Comparison of ENCODE assay signal across 20 mouse cellular contexts in genomic region chr2:92367383-92368029, GRCm38 (mm10). TPM values are rescaled to one million over a fixed set of nuclear protein-coding genes. Genes with fewer than 3 reads are reported as not detected.
DNase-seq lines count a peak whose midpoint lies in the region; ATAC-seq and TF ChIP-seq lines count a peak whose summit lies in the region.
"Had no signal": no experiment of that assay in that cellular context is flagged by ENCODE, and none has a peak within 500 bp of the region (broad histone marks: within the 10 kb centered on the region; RNA-seq: fewer than 3 reads in every experiment).

No protein-coding gene starts in this region.

- TF ChIP-seq EP300 in liver, postnatal 0 days (IDR thresholded peaks at IDR 0.05; ENCODE audit: low read depth) = no peak
- no peak for TF ChIP-seq EP300 in ES-Bruce4 (IDR thresholded peaks at IDR 0.05; ENCODE audit: insufficient read depth, low read depth, low read length)

- no peaks in the 10 kb centered on the region for H3K9me3 ChIP-seq in liver, postnatal 0 days (ENCODE audit: low read length)
- H3K9me3 ChIP-seq in liver, embryonic 11.5 days (ENCODE audit: control insufficient read depth, low read length) = no peaks in the 10 kb centered on the region
- no peaks in the 10 kb centered on the region for H3K9me3 ChIP-seq in ES-Bruce4 (replicated peaks; ENCODE audit: control insufficient read depth, insufficient read depth, low read length, poor library complexity, severe bottlenecking)
- H3K9me3 ChIP-seq: forebrain, embryonic 13.5 days; heart, embryonic 15.5 days; hindbrain, embryonic 15.5 days; limb, embryonic 13.5 days; liver, embryonic 15.5 days had no signal

- H3K36me3 ChIP-seq in liver, postnatal 0 days (replicated peaks; ENCODE audit: insufficient read depth, low read length) = no peaks in the 10 kb centered on the region
- H3K36me3 ChIP-seq in liver, embryonic 11.5 days (ENCODE audit: control insufficient read depth, insufficient read depth, low read length) = peaks cover 3% of the 10 kb centered on the region; the same call in 1 of the 2 replicates
- H3K36me3 ChIP-seq in ES-Bruce4 (ENCODE audit: control insufficient read depth, insufficient read depth, low read length, poor library complexity, severe bottlenecking) = 0 out of 2 replicates have a peak, but pooled peaks cover 3% of the 10 kb centered on the region
- H3K36me3 ChIP-seq: hindbrain, embryonic 15.5 days; liver, embryonic 15.5 days had no signal

- peaks cover 20% of the 10 kb centered on the region for H3K27me3 ChIP-seq in liver, postnatal 0 days (ENCODE audit: insufficient read depth, low read length)
- H3K27me3 ChIP-seq in liver, embryonic 11.5 days (replicated peaks; ENCODE audit: control insufficient read depth, insufficient read depth, low read length) = peaks cover 43% of the 10 kb centered on the region
- H3K27me3 ChIP-seq in ES-Bruce4 (ENCODE audit: control insufficient read depth, insufficient read depth, low read length, poor library complexity, severe bottlenecking) = no peaks in the 10 kb centered on the region
- H3K27me3 ChIP-seq: Patski had no signal

- no peak for TF ChIP-seq POLR2A in ES-Bruce4 (IDR thresholded peaks at IDR 0.05; ENCODE audit: insufficient read depth, low read length)

- WGBS in liver, postnatal 0 days (ENCODE audit: insufficient replicate concordance) = 45% methylated on average over 20 of the region's 20 CpGs
- 28% methylated on average over 20 of the region's 20 CpGs for WGBS in liver, embryonic 11.5 days

- no peak overlapping the region for H3K27ac ChIP-seq in liver, postnatal 0 days (ENCODE audit: low read depth)
- no peak overlapping the region for H3K27ac ChIP-seq in liver, embryonic 11.5 days (ENCODE audit: low read depth, low read length)
- H3K27ac ChIP-seq in ES-Bruce4 (ENCODE audit: insufficient read depth, low read length) = no peak overlapping the region
- H3K27ac ChIP-seq: forebrain, embryonic 13.5 days; heart, embryonic 15.5 days; hindbrain, embryonic 15.5 days; limb, embryonic 13.5 days; liver, embryonic 15.5 days had no signal

- no peak overlapping the region for H3K9ac ChIP-seq in liver, postnatal 0 days (replicated peaks)
- no peak overlapping the region for H3K9ac ChIP-seq in liver, embryonic 11.5 days (ENCODE audit: low read depth, low read length)
- H3K9ac ChIP-seq in ES-Bruce4 (ENCODE audit: low read depth, poor library complexity, severe bottlenecking) = no peak overlapping the region
- H3K9ac ChIP-seq: forebrain, embryonic 13.5 days; heart, embryonic 15.5 days; hindbrain, embryonic 15.5 days; limb, embryonic 13.5 days; liver, embryonic 15.5 days had no signal

- no peak for TF ChIP-seq CTCF in liver, postnatal 0 days (IDR thresholded peaks at IDR 0.05; ENCODE audit: low read depth)
- no peak for TF ChIP-seq CTCF in ES-Bruce4 (IDR thresholded peaks at IDR 0.05; ENCODE audit: low read depth, low read length)

- H3K4me1 ChIP-seq in liver, postnatal 0 days (ENCODE audit: insufficient read depth) = peaks cover 10% of the 10 kb centered on the region
- peaks cover 2% of the 10 kb centered on the region; the same call in 1 of the 2 replicates for H3K4me1 ChIP-seq in liver, embryonic 11.5 days (replicated peaks; ENCODE audit: control insufficient read depth, insufficient read depth, low read length)
- peaks cover 9% of the 10 kb centered on the region for H3K4me1 ChIP-seq in ES-Bruce4 (ENCODE audit: control insufficient read depth, insufficient read depth, low read length)

- ATAC-seq in liver, postnatal 0 days = peak; percentile 62
- no peak for ATAC-seq in liver, embryonic 11.5 days (replicated peaks; ENCODE audit: low FRiP score)
- ATAC-seq: forebrain, embryonic 13.5 days; Patski had no signal

- H3K4me3 ChIP-seq in liver, postnatal 0 days (ENCODE audit: low read depth, low read length) = no peak overlapping the region
- no peak overlapping the region for H3K4me3 ChIP-seq in liver, embryonic 11.5 days (ENCODE audit: low read depth, low read length)
- H3K4me3 ChIP-seq in ES-Bruce4 (ENCODE audit: low read depth, low read length) = peak overlapping the region; percentile 17; the same call in 1 of the 2 replicates
- H3K4me3 ChIP-seq: forebrain, embryonic 13.5 days; heart, embryonic 15.5 days; hindbrain, embryonic 15.5 days; limb, embryonic 13.5 days; liver, embryonic 15.5 days had no signal

- DNase-seq in cerebellum, postnatal 10 days = peak; percentile 20 to 25
- no peak for DNase-seq in cerebellum, postnatal 25 days
- peak; percentile 64 for DNase-seq in liver, postnatal 0 days
- DNase-seq in liver, embryonic 11.5 days (ENCODE audit: low spot score) = no peak
- peak; percentile 46 to 60 for DNase-seq in kidney, postnatal 4 days
- no peak for DNase-seq in adrenal gland, postnatal 25 days
- no peak for DNase-seq in lung, postnatal 36 days
- DNase-seq: heart, postnatal 4 days; layer of hippocampus, adult 9-11 months; right cerebral cortex, adult 18-20 months; thymus, adult 2 months; thymus, postnatal 4 days had no signal

- no peak overlapping the region for H3K4me2 ChIP-seq in liver, postnatal 0 days (ENCODE audit: low read depth, low read length)
- no peak overlapping the region for H3K4me2 ChIP-seq in liver, embryonic 11.5 days
- H3K4me2 ChIP-seq: forebrain, embryonic 13.5 days; heart, embryonic 15.5 days; hindbrain, embryonic 15.5 days; limb, embryonic 13.5 days; liver, embryonic 15.5 days had no signal

RNA-seq across cellular contexts. Expression of gene Pex16, which starts 7.0 kb away (rescaled TPM):
- 90.6 and 95.6 TPM in 2 replicates for polyA plus RNA-seq in liver, postnatal 0 days (2015; fragmentation: Nextera tagmentation; extraction: Ambion mirVana)
- polyA plus RNA-seq in liver, embryonic 11.5 days (2014; fragmentation: Nextera tagmentation; extraction: Ambion mirVana) = 26.3 and 29.3 TPM in 2 replicates
- polyA plus RNA-seq in ES-Bruce4 (2011; ENCODE audit: insufficient read depth, insufficient read length, low read depth, missing spikeins) = 7.3 and 7.9 TPM in 2 replicates
- 169 and 237 TPM in 2 replicates for total RNA-seq in adrenal gland, postnatal 25 days (2021)

RNA-seq across cellular contexts. Expression of gene Large2, which starts 7.2 kb away (rescaled TPM):
- polyA plus RNA-seq in liver, postnatal 0 days (2015; fragmentation: Nextera tagmentation; extraction: Ambion mirVana) = 2.7 and 3.5 TPM in 2 replicates
- polyA plus RNA-seq in liver, embryonic 11.5 days (2014; fragmentation: Nextera tagmentation; extraction: Ambion mirVana) = 4.2 and 5.4 TPM in 2 replicates
- 27.9 and 31.4 TPM in 2 replicates for polyA plus RNA-seq in ES-Bruce4 (2011; ENCODE audit: insufficient read depth, insufficient read length, low read depth, missing spikeins)
- total RNA-seq in adrenal gland, postnatal 25 days (2021) = 2.8 and 4.1 TPM in 2 replicates

RNA-seq across cellular contexts. Expression of gene 1700029I15Rik, which starts 14.8 kb away (rescaled TPM):
- polyA plus RNA-seq in liver, postnatal 0 days (2015; fragmentation: Nextera tagmentation; extraction: Ambion mirVana) = 1.9 and 2.1 TPM in 2 replicates
- polyA plus RNA-seq in liver, embryonic 11.5 days (2014; fragmentation: Nextera tagmentation; extraction: Ambion mirVana) = 0.81 and 1.7 TPM in 2 replicates
- 1.2 TPM in 1 of 2 replicates, not detected in the other for polyA plus RNA-seq in ES-Bruce4 (2011; ENCODE audit: insufficient read depth, insufficient read length, low read depth, missing spikeins)
- 18.7 and 19.1 TPM in 2 replicates for total RNA-seq in adrenal gland, postnatal 25 days (2021)

RNA-seq across cellular contexts. Expression of gene Mapk8ip1, which starts 33.6 kb away (rescaled TPM):
- polyA plus RNA-seq in liver, postnatal 0 days (2015; fragmentation: Nextera tagmentation; extraction: Ambion mirVana) = 2.6 and 2.8 TPM in 2 replicates
- 4.9 and 6.3 TPM in 2 replicates for polyA plus RNA-seq in liver, embryonic 11.5 days (2014; fragmentation: Nextera tagmentation; extraction: Ambion mirVana)
- polyA plus RNA-seq in ES-Bruce4 (2011; ENCODE audit: insufficient read depth, insufficient read length, low read depth, missing spikeins) = 13.6 and 16.0 TPM in 2 replicates
- 27.0 and 30.8 TPM in 2 replicates for total RNA-seq in adrenal gland, postnatal 25 days (2021)
- total RNA-seq: megakaryocyte progenitor cell, adult 5-6 weeks had no signal

Comparison
In these comparisons a context has a peak if more than half of its experiments do, and no peak if none do; other contexts are left out.
1. DNase-seq: peak in cerebellum, postnatal 10 days (2 of 2), liver, postnatal 0 days (single experiment) and kidney, postnatal 4 days (2 of 2); none in cerebellum, postnatal 25 days (0 of 2), liver, embryonic 11.5 days (single experiment), adrenal gland, postnatal 25 days (single experiment) and lung, postnatal 36 days (single experiment).